Mouse (Mus musculus): Measurements from ENCODE around the gene Cpsf6.

GRCm38 (mm10) chr10:117301688-117302087, 78.1 kb downstream of the Cpsf6 start:
- TF ChIP-seq EP300 (IDR thresholded peaks at IDR 0.05) (peak; percentile 99), CTCF (IDR thresholded peaks at IDR 0.05) (no peak)

Measured in lung, postnatal 0 days (tissue).